Mouse (Mus musculus) MEL (cell line): ENCODE data around the gene Thada. TPM values are rescaled to one million over a fixed set of nuclear protein-coding genes. Genes with fewer than 3 reads are reported as not detected.
A peak's percentile ranks its signal among the peaks of the same experiment; 100 is the strongest.
"Not testable (repeated sequence)": the region's sequence is repeated elsewhere in the genome, so short reads cannot be mapped to it uniquely, and the experiment has no call there.

Source experiments
- DNase-seq: peaks from one replicate; pipeline ENCODE4 v3.0.0; 2011; ENCODE audit warnings: low read depth, low spot score
- H3K27ac ChIP-seq: 2 replicates; pipeline ENCODE4 v1.5.1; 2012; ENCODE audit warnings: low read depth, mild to moderate bottlenecking, control low read depth, low read length, moderate library complexity; ENCODE audit not compliant: control insufficient read depth
- H3K27me3 ChIP-seq, 2 experiments: fragments of 150-350 bp in 1 of 2; sonication (generic) in 1 of 2; 2 replicates each; pipeline ENCODE4 v1.6.1; 2012; ENCODE audit warnings: low read length in 2 of 2, mild to moderate bottlenecking in 2 of 2, improper control_type of control experiment in 1 of 2, moderate library complexity in 1 of 2; ENCODE audit not compliant: insufficient read depth in 2 of 2, control insufficient read depth in 1 of 2
- H3K36me3 ChIP-seq, 2 experiments: 2 replicates each; pipeline ENCODE4 v1.6.1; 2012 to 2014; ENCODE audit warnings: low read length in 2 of 2, improper control_type of control experiment in 1 of 2, inconsistent platforms in 1 of 2, mild to moderate bottlenecking in 1 of 2; ENCODE audit not compliant: insufficient read depth in 2 of 2, control insufficient read depth in 1 of 2
- H3K4me1 ChIP-seq, 2 experiments: fragments of 150-350 bp in 1 of 2; sonication (generic) in 1 of 2; 2 replicates each; pipeline ENCODE4 v1.6.1; 2012; ENCODE audit warnings: low read length in 2 of 2, improper control_type of control experiment in 1 of 2, mild to moderate bottlenecking in 1 of 2; ENCODE audit not compliant: insufficient read depth in 2 of 2, control insufficient read depth in 1 of 2
- H3K4me3 ChIP-seq, 2 experiments: fragments of 150-350 bp in 1 of 2; sonication (generic) in 1 of 2; 2 replicates each; pipeline ENCODE4 v1.5.1; 2012; ENCODE audit warnings: low read depth in 2 of 2, low read length in 2 of 2, mild to moderate bottlenecking in 2 of 2, moderate library complexity in 2 of 2, control low read depth in 1 of 2, improper control_type of control experiment in 1 of 2; ENCODE audit not compliant: control insufficient read depth in 1 of 2, insufficient read depth in 1 of 2
- H3K79me2 ChIP-seq: 2 replicates; pipeline ENCODE4 v1.6.1; 2012; ENCODE audit warnings: mild to moderate bottlenecking, low read length, moderate library complexity; ENCODE audit not compliant: control insufficient read depth, poor library complexity, insufficient read depth
- H3K9ac ChIP-seq: 2 replicates; pipeline ENCODE4 v1.6.1; 2012; ENCODE audit warnings: low read depth, mild to moderate bottlenecking, control low read depth, low read length, moderate library complexity; ENCODE audit not compliant: control insufficient read depth, poor library complexity, severe bottlenecking
- H3K9me3 ChIP-seq: fragments of 150-350 bp; sonication (generic); replicated peaks from 2 replicates; pipeline ENCODE4 v1.6.1; 2012; ENCODE audit warnings: mild to moderate bottlenecking, low read length, improper control_type of control experiment, moderate library complexity; ENCODE audit not compliant: insufficient read depth
- CTCF ChIP-seq, 3 experiments: IDR thresholded peaks in 2 of 3; conservative IDR thresholded peaks in 1 of 3; 2 replicates each; pipeline ENCODE4 v1.5.1; 2011 to 2012; ENCODE audit warnings: low read length in 3 of 3, low read depth in 2 of 3, mild to moderate bottlenecking in 2 of 3, improper control_type of control experiment in 1 of 3, inconsistent platforms in 1 of 3, mixed read lengths in 1 of 3, moderate library complexity in 1 of 3; ENCODE audit not compliant: control insufficient read depth in 1 of 3, insufficient read depth in 1 of 3, poor library complexity in 1 of 3, severe bottlenecking in 1 of 3
- ELF1 ChIP-seq: IDR thresholded peaks from 2 replicates; pipeline ENCODE4 v1.6.1; 2014; ENCODE audit warnings: low read depth, mild to moderate bottlenecking, inconsistent platforms, low read length, improper control_type of control experiment, moderate library complexity
- EP300 ChIP-seq, 2 experiments: IDR thresholded peaks; 2 replicates each; pipeline ENCODE4 v1.6.1; 2011; ENCODE audit warnings: improper control_type of control experiment in 2 of 2, low read length in 2 of 2, low read depth in 1 of 2, mild to moderate bottlenecking in 1 of 2
- ETS1 ChIP-seq: IDR thresholded peaks from 2 replicates; pipeline ENCODE4 v1.6.1; 2012; ENCODE audit warnings: low read depth, mild to moderate bottlenecking, inconsistent platforms, low read length, improper control_type of control experiment, moderate library complexity
- GABPA ChIP-seq: IDR thresholded peaks from 2 replicates; pipeline ENCODE4 v1.6.1; 2012; ENCODE audit warnings: low read depth, mild to moderate bottlenecking, inconsistent platforms, low read length, improper control_type of control experiment, moderate library complexity
- GATA1 ChIP-seq: IDR thresholded peaks from 2 replicates; pipeline ENCODE4 v1.6.1; 2011; ENCODE audit warnings: low read depth, low read length, improper control_type of control experiment
- HCFC1 ChIP-seq: IDR thresholded peaks from 2 replicates; pipeline ENCODE4 v1.6.1; 2012; ENCODE audit warnings: low read depth, mild to moderate bottlenecking, inconsistent platforms, low read length, improper control_type of control experiment, moderate library complexity
- KAT2A ChIP-seq: conservative IDR thresholded peaks from 2 replicates; pipeline ENCODE4 v1.6.1; 2012; ENCODE audit warnings: low read depth, low read length, improper control_type of control experiment, inconsistent platforms
- MAFK ChIP-seq: IDR thresholded peaks from 2 replicates; pipeline ENCODE4 v1.6.1; 2011; ENCODE audit warnings: low read depth, mild to moderate bottlenecking, low read length, improper control_type of control experiment, borderline replicate concordance
- MAX ChIP-seq: IDR thresholded peaks from 2 replicates; pipeline ENCODE4 v1.6.1; 2011; ENCODE audit warnings: low read length, improper control_type of control experiment
- MAZ ChIP-seq: IDR thresholded peaks from 2 replicates; pipeline ENCODE4 v1.6.1; 2012; ENCODE audit warnings: low read depth, mild to moderate bottlenecking, inconsistent platforms, low read length, improper control_type of control experiment
- MEF2A ChIP-seq: IDR thresholded peaks from 2 replicates; pipeline ENCODE4 v1.6.1; 2014; ENCODE audit warnings: low read depth, mild to moderate bottlenecking, inconsistent platforms, low read length, improper control_type of control experiment; ENCODE audit not compliant: poor library complexity, insufficient replicate concordance, severe bottlenecking; ENCODE audit errors: extremely low read depth
- MXI1 ChIP-seq: IDR thresholded peaks from 2 replicates; pipeline ENCODE4 v1.6.1; 2011; ENCODE audit warnings: mild to moderate bottlenecking, low read depth, low read length, improper control_type of control experiment
- MYB ChIP-seq: IDR thresholded peaks from 2 replicates; pipeline ENCODE4 v1.6.1; 2011; ENCODE audit warnings: mild to moderate bottlenecking, low read depth, low read length, improper control_type of control experiment
- MYC ChIP-seq: IDR thresholded peaks from 2 replicates; pipeline ENCODE4 v1.6.1; 2011; ENCODE audit warnings: low read depth, mild to moderate bottlenecking, low read length, improper control_type of control experiment, moderate library complexity
- NELFE ChIP-seq: IDR thresholded peaks from 2 replicates; pipeline ENCODE4 v1.6.1; 2011; ENCODE audit warnings: low read depth, low read length, improper control_type of control experiment
- NRF1 ChIP-seq: IDR thresholded peaks from 2 replicates; pipeline ENCODE4 v1.6.1; 2014; ENCODE audit warnings: low read depth, mild to moderate bottlenecking, inconsistent platforms, low read length, improper control_type of control experiment, moderate library complexity; ENCODE audit not compliant: poor library complexity, insufficient read depth, severe bottlenecking
- POLR2A ChIP-seq, 2 experiments: IDR thresholded peaks; 2 replicates each; pipeline ENCODE4 v1.6.1; 2011 to 2012; ENCODE audit warnings: low read length in 2 of 2, mild to moderate bottlenecking in 2 of 2, control low read depth in 1 of 2, improper control_type of control experiment in 1 of 2, low read depth in 1 of 2, moderate library complexity in 1 of 2; ENCODE audit not compliant: control insufficient read depth in 1 of 2, insufficient read depth in 1 of 2, poor library complexity in 1 of 2
- POLR2AphosphoS2 ChIP-seq: IDR thresholded peaks from 2 replicates; pipeline ENCODE4 v1.6.1; 2011; ENCODE audit warnings: low read length, improper control_type of control experiment
- POLR2AphosphoS5 ChIP-seq: IDR thresholded peaks from 2 replicates; pipeline ENCODE4 v1.6.1; 2012; ENCODE audit warnings: low read depth, borderline replicate concordance, mild to moderate bottlenecking, inconsistent platforms, low read length, moderate library complexity, mixed read lengths
- RAD21 ChIP-seq: IDR thresholded peaks from 2 replicates; pipeline ENCODE4 v1.6.1; 2011; ENCODE audit warnings: mild to moderate bottlenecking, low read depth, low read length, improper control_type of control experiment
- RCOR1 ChIP-seq: IDR thresholded peaks from 2 replicates; pipeline ENCODE4 v1.6.1; 2012; ENCODE audit warnings: low read depth, mild to moderate bottlenecking, inconsistent platforms, low read length, improper control_type of control experiment
- SMC3 ChIP-seq: IDR thresholded peaks from 2 replicates; pipeline ENCODE4 v1.6.1; 2011; ENCODE audit warnings: low read depth, low read length, improper control_type of control experiment
- TAL1 ChIP-seq: IDR thresholded peaks from 2 replicates; pipeline ENCODE4 v1.6.1; 2012; ENCODE audit warnings: mild to moderate bottlenecking, inconsistent platforms, low read length, moderate library complexity, mixed read lengths
- TBP ChIP-seq: IDR thresholded peaks from 2 replicates; pipeline ENCODE4 v1.8.0; 2011; ENCODE audit warnings: low read depth, low read length, improper control_type of control experiment
- TCF12 ChIP-seq: IDR thresholded peaks from 2 replicates; pipeline ENCODE4 v1.6.1; 2014; ENCODE audit warnings: low read depth, mild to moderate bottlenecking, inconsistent platforms, low read length, improper control_type of control experiment, moderate library complexity
- UBTF ChIP-seq: IDR thresholded peaks from 2 replicates; pipeline ENCODE4 v1.6.1; 2012; ENCODE audit warnings: low read depth, mild to moderate bottlenecking, inconsistent platforms, low read length, improper control_type of control experiment, moderate library complexity, borderline replicate concordance; ENCODE audit not compliant: insufficient read depth
- USF1 ChIP-seq: IDR thresholded peaks from 2 replicates; pipeline ENCODE4 v1.6.1; 2014; ENCODE audit warnings: low read depth, mild to moderate bottlenecking, inconsistent platforms, low read length, improper control_type of control experiment, moderate library complexity
- USF2 ChIP-seq, 2 experiments: IDR thresholded peaks; 2 replicates each; pipeline ENCODE4 v1.6.1; 2011 to 2012; ENCODE audit warnings: improper control_type of control experiment in 2 of 2, low read length in 2 of 2, borderline replicate concordance in 1 of 2, inconsistent platforms in 1 of 2, low read depth in 1 of 2, mild to moderate bottlenecking in 1 of 2; ENCODE audit not compliant: insufficient read depth in 1 of 2
- ZC3H11A ChIP-seq: IDR thresholded peaks from 2 replicates; pipeline ENCODE4 v1.6.1; 2012; ENCODE audit warnings: low read depth, mild to moderate bottlenecking, inconsistent platforms, low read length, improper control_type of control experiment
- ZKSCAN1 ChIP-seq: IDR thresholded peaks from 2 replicates; pipeline ENCODE4 v1.6.1; 2012; ENCODE audit warnings: low read depth, mild to moderate bottlenecking, inconsistent platforms, low read length, improper control_type of control experiment, moderate library complexity
- ZMIZ1 ChIP-seq: IDR thresholded peaks from 2 replicates; pipeline ENCODE4 v1.6.1; 2012; ENCODE audit warnings: low read depth, mild to moderate bottlenecking, inconsistent platforms, low read length, improper control_type of control experiment, moderate library complexity
- polyA plus RNA-seq, 2 experiments: library from polyadenylated mRNA; stranded (reverse) in 1 of 2; unstranded in 1 of 2; fragments of >175 nt in 1 of 2; fragments of >200 nt in 1 of 2; gene quantifications; 2 replicates each; pipeline versions ENCODE4 v1.2.1 to v1.2.4; 2012; ENCODE audit warnings: low replicate concordance in 2 of 2, low read depth in 1 of 2; ENCODE audit not compliant: insufficient read length in 2 of 2, insufficient read depth in 1 of 2, missing spikeins in 1 of 2
- total RNA-seq: library from RNA; depleted of rRNA; stranded (reverse); fragments of 300-350 nt; gene quantifications from 2 replicates; pipeline ENCODE4 v1.2.3, GENCODE M21; 2012

Gene Thada
- total and polyA plus RNA-seq, 3 experiments: 19.8 to 20.6 TPM; not detected in 1

DNA sequence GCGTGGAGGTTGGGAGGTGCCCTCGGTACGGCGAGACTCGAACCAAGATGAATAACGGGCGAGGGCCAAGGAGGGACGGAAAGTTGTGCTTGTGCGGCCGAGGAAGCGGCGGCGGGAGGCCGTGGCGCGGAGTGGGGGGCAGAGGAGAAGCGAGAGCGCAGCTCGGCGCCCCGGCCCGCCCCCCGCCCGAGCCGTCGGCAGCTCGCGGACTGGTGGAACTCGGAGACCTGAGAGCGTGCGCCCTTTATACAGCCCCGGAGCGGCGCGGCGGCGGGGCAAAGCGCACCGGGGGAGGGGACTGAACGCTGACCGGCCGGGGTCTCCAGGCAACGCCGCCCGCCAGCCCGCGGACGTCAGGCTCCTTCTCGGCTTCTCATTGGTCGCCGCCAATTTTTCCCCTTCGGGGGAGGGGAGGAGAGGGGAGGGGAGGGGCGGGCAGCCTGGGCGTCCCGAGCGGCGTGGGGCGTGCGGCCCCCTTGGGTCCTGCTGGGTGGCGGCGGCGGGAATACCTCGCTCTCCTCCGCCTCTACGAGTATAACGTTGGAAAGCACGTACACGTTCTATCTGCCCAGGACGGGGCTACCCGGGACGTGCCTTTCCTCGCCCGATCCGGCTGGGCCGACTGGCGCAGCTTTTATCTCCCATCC, 278.2 kb downstream of the Thada start, which contains the start of gene Zfp36l2:
Gene Zfp36l2, minus strand, starts transcription at position 221 of the 647 bp plus-strand sequence.
- Histone ChIP-seq H3K4me1 (peaks cover 10 to 23% of the 10 kb centered on the region in 2 experiments), H3K79me2 (peaks cover 55% of the 10 kb centered on the region), H3K27me3 (no peaks in the 10 kb centered on the region), H3K9ac (peak within 1 kb of the TSS; percentile 93), H3K36me3 (peaks cover 8 to 13% of the 10 kb centered on the region in 2 experiments), H3K9me3 (no peaks in the 10 kb centered on the region), H3K4me3 (peak within 1 kb of the TSS; percentile 78 to 85), H3K27ac (peak within 1 kb of the TSS; percentile 97)
- TF ChIP-seq MAZ: no peak
- no peak for TF ChIP-seq GATA1
- no peak for TF ChIP-seq MYB
- TF ChIP-seq MEF2A: no peak
- TF ChIP-seq NELFE: no peak
- TF ChIP-seq MAFK: no peak
- no peak for TF ChIP-seq ETS1
- no peak for TF ChIP-seq POLR2AphosphoS2
- no peak for TF ChIP-seq RCOR1
- TF ChIP-seq MAX: no peak
- no peak for TF ChIP-seq ZC3H11A
- no peak for TF ChIP-seq HCFC1
- TF ChIP-seq POLR2A (IDR thresholded peaks at IDR 0.05; ENCODE audit: control insufficient read depth in 1 of 2, insufficient read depth in 1 of 2, low read depth in 1 of 2, low read length in 2 of 2, poor library complexity in 1 of 2): peak; percentile 94 to 100
- no peak for TF ChIP-seq SMC3
- no peak for TF ChIP-seq USF1
- no peak for TF ChIP-seq ELF1
- TF ChIP-seq CTCF (IDR thresholded peaks at IDR 0.05 in 2 of 3, conservative IDR thresholded peaks at IDR 0.05 in 1 of 3; ENCODE audit: control insufficient read depth in 1 of 3, insufficient read depth in 1 of 3, low read depth in 2 of 3, low read length in 3 of 3, poor library complexity in 1 of 3, severe bottlenecking in 1 of 3): no peak
- no peak for TF ChIP-seq MXI1
- peak; percentile 97; the same call in 1 of the 2 replicates for TF ChIP-seq UBTF
- no peak for TF ChIP-seq EP300 (IDR thresholded peaks at IDR 0.05; ENCODE audit: low read depth in 1 of 2, low read length in 2 of 2)
- no peak for TF ChIP-seq KAT2A
- no peak for TF ChIP-seq RAD21
- peak; percentile 97 for TF ChIP-seq TBP
- TF ChIP-seq POLR2AphosphoS5: peak; percentile 97; the same call in 1 of the 2 replicates
- no peak for TF ChIP-seq MYC
- TF ChIP-seq ZKSCAN1: no peak
- no peak for TF ChIP-seq GABPA
- no peak for TF ChIP-seq NRF1
- TF ChIP-seq ZMIZ1: no peak
- TF ChIP-seq USF2 (IDR thresholded peaks at IDR 0.05; ENCODE audit: borderline replicate concordance in 1 of 2, insufficient read depth in 1 of 2, low read depth in 1 of 2, low read length in 2 of 2): no peak
- no peak for TF ChIP-seq TCF12
- no peak for TF ChIP-seq TAL1
- peak; percentile 98 for DNase-seq

DNA sequence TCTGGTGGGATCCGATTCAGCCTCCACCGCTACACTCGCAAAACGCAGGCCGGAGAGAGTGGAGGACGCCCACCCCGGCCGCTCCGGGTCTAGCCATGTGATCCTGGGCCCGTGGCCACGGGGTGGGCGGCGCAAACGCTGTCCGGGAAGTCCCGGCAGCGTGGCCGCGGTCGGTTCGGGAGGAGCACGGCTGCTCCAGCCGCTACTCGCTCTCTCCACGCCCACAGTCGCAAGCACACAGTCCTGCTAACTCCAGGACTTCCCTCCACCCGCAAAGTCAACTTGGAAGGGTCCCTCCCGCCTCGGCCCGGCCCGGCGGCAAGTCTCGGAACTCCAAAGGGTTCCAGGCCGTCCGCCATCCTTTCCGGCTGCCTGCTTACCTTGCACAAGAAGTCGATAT, 278.7 kb downstream of the Thada start:
- H3K9me3 ChIP-seq, DNase-seq, H3K27me3 ChIP-seq: not testable (repeated sequence)
- peaks cover 10 to 26% of the 10 kb centered on the region in 2 experiments for H3K4me1 ChIP-seq
- peak overlapping the region; percentile 96 for H3K27ac ChIP-seq
- peaks cover 8 to 17% of the 10 kb centered on the region in 2 experiments for H3K36me3 ChIP-seq
- H3K4me3 ChIP-seq: peak overlapping the region; percentile 78 to 85
- H3K9ac ChIP-seq: peak overlapping the region; percentile 92
- peaks cover 61% of the 10 kb centered on the region for H3K79me2 ChIP-seq
